Mouse (Mus musculus) heart, postnatal 25 days (tissue): Measurements from ENCODE around the gene Hccs. TPM values are rescaled to one million over a fixed set of nuclear protein-coding genes. Genes with fewer than 3 reads are reported as not detected.

Source experiments
- DNase-seq: peaks from one replicate; pipeline ENCODE4 v3.0.0; 2022; ENCODE audit warnings: low spot score
- intact Hi-C: fragments of 180-260 bp; cut with DNase I; formaldehyde crosslinking; loops from one replicate; pipeline ENCODE4 v1.15.1; 2025
- total RNA-seq, 2 experiments: library from RNA; stranded (reverse); gene quantifications; 2 replicates each; pipeline ENCODE4 v1.2.3; 2021

Hccs gene
- total RNA-seq, 2 experiments from 2014 or later, result 68.5 to 86.3 TPM

- intact Hi-C loops, result no loop called here
Measured at GRCm38 (mm10) chrX:169220064-169220463, 100.1 kb downstream of the Hccs start.

GRCm38 (mm10) chrX:169210019-169210418 is 110.2 kb downstream of the Hccs start:
- intact Hi-C loops, result no loop called here
- DNase-seq, result no peak

More at GRCm38 (mm10) chrX:169220064-169220463, 100.1 kb downstream of the Hccs start:
- DNase-seq, result no peak

Other genes starting within 250 kb of the Hccs start
- gene Amelx, start 133.2 kb downstream of the Hccs start, total RNA-seq, result not detected